Mouse (Mus musculus) midbrain, embryonic 14.5 days (tissue): Measurements from ENCODE around the gene Depp1. TPM values are rescaled to one million over a fixed set of nuclear protein-coding genes. Genes with fewer than 3 reads are reported as not detected.
A peak's percentile ranks its signal among the peaks of the same experiment; 100 is the strongest.

Experiments
- ATAC-seq: fragments of 200-750 bp; cut with Nextera tagmentation; 2 replicates; pipeline ENCODE4 v1.8.0; 2017; ENCODE audit warnings: moderate number of reproducible peaks, moderate library complexity; ENCODE audit not compliant: low FRiP score, low TSS enrichment
- DNase-seq: peaks from one replicate; pipeline ENCODE4 v3.0.0-alpha.2; 2015
- H3K27ac ChIP-seq: fragments of 300-500 bp; sonication (generic); replicated peaks from 2 replicates; pipeline ENCODE4 v1.5.1; 2014; ENCODE audit warnings: mild to moderate bottlenecking, low read depth, low read length, moderate library complexity
- H3K27me3 ChIP-seq: fragments of 300-500 bp; sonication (generic); 2 replicates; pipeline ENCODE4 v1.6.1; 2014; ENCODE audit warnings: low read length, control low read depth, mixed read lengths; ENCODE audit not compliant: control insufficient read depth, insufficient read depth
- H3K36me3 ChIP-seq: fragments of 300-500 bp; sonication (generic); 2 replicates; pipeline ENCODE4 v1.6.1; 2014; ENCODE audit warnings: low read length, control low read depth; ENCODE audit not compliant: control insufficient read depth, insufficient read depth
- H3K4me1 ChIP-seq: fragments of 300-500 bp; sonication (generic); 2 replicates; pipeline ENCODE4 v1.6.1; 2014; ENCODE audit warnings: mild to moderate bottlenecking, antibody characterized with exemption, low read length, control low read depth; ENCODE audit not compliant: control insufficient read depth, insufficient read depth
- H3K4me2 ChIP-seq: fragments of 300-500 bp; sonication (generic); 2 replicates; pipeline ENCODE4 v1.6.1; 2014; ENCODE audit warnings: mild to moderate bottlenecking, low read length, moderate library complexity
- H3K4me3 ChIP-seq: fragments of 300-500 bp; sonication (generic); replicated peaks from 2 replicates; pipeline ENCODE4 v1.5.1; 2014; ENCODE audit warnings: low read depth, low read length
- H3K9ac ChIP-seq: fragments of 300-500 bp; sonication (generic); replicated peaks from 2 replicates; pipeline ENCODE4 v1.6.1; 2014; ENCODE audit warnings: mild to moderate bottlenecking, low read length, moderate library complexity
- H3K9me3 ChIP-seq: fragments of 300-500 bp; sonication (generic); 2 replicates; pipeline ENCODE4 v1.6.1; 2016; ENCODE audit warnings: low read length, control low read depth, mixed read lengths; ENCODE audit not compliant: control insufficient read depth
- WGBS: fragments of 180-500 bp; shearing (Covaris S2); extraction: QIAGEN DNeasy Blood & Tissue Kit; methylation state at CpG from one replicate; pipeline ENCODE4 v1.1.7; 2014; 5-methylcytosine and 5-hydroxymethylcytosine counted together
- microRNA-seq: library from miRNA; unstranded; fragments of <30 nt; microRNA quantifications from one replicate; pipeline ENCODE4, GENCODE M21; 2016
- polyA plus RNA-seq: library from polyadenylated mRNA; unstranded; fragments of >200 nt; fragmentation: Nextera tagmentation; extraction: Ambion mirVana; gene quantifications from 2 replicates; pipeline ENCODE4 v1.2.1, GENCODE M21; 2014

Gene Depp1
- polyA plus RNA-seq, 1 experiment from 2014 or later, result 7.3 TPM

DNA sequence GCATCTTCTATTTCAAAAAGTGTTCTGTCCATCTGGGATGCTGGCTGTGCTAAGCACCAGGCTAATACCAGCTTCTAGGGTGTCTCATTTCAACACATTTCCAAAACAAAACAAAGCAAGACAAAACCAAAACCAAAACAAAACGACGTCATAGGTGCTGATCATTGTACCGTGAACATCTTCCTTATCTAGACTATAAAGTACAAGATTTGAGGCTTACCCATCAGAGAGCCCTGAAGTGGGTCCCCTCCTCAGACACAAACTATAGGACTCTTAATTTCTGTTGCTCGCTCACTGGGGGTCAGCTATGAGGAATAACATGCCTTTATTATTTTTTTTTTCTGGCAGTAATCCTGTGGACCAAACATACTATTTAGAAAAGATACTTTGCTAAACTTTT, 43.2 kb downstream of the Depp1 start:
- DNase-seq, result no peak
- Histone ChIP-seq H3K27me3 (no peaks in the 10 kb centered on the region), H3K36me3 (no peaks in the 10 kb centered on the region), H3K4me2 (no peak overlapping the region), H3K27ac (no peak overlapping the region), H3K9me3 (no peaks in the 10 kb centered on the region), H3K4me1 (no peaks in the 10 kb centered on the region), H3K4me3 (no peak overlapping the region), H3K9ac (no peak overlapping the region)
- 87% methylated on average over 4 of the region's 4 CpGs for WGBS
- no peak for ATAC-seq

- WGBS, result 83% methylated on average over 3 of the region's 3 CpGs
- ATAC-seq (no peak), DNase-seq (no peak)
- no peaks in the 10 kb centered on the region for H3K9me3 ChIP-seq
- H3K27ac ChIP-seq, result no peak overlapping the region
- H3K36me3 ChIP-seq, result no peaks in the 10 kb centered on the region
- no peaks in the 10 kb centered on the region for H3K27me3 ChIP-seq
- no peaks in the 10 kb centered on the region for H3K4me1 ChIP-seq
- no peak overlapping the region for H3K4me3 ChIP-seq
- no peak overlapping the region for H3K4me2 ChIP-seq
- H3K9ac ChIP-seq, result no peak overlapping the region
Observed at GRCm38 (mm10) chr6:116694346-116694745, 43.9 kb downstream of the Depp1 start.

GRCm38 (mm10) chr6:116697413-116697812, 47.0 kb downstream of the Depp1 start:
- peak; percentile 20 for DNase-seq
- no peaks in the 10 kb centered on the region for H3K36me3 ChIP-seq
- no peaks in the 10 kb centered on the region for H3K4me1 ChIP-seq
- H3K4me2 ChIP-seq, result no peak overlapping the region
- H3K9ac ChIP-seq, result no peak overlapping the region
- no peak for ATAC-seq
- no peaks in the 10 kb centered on the region for H3K9me3 ChIP-seq
- H3K4me3 ChIP-seq, result no peak overlapping the region
- H3K27me3 ChIP-seq, result no peaks in the 10 kb centered on the region
- no peak overlapping the region for H3K27ac ChIP-seq
- WGBS, result 41% methylated on average over 2 of the region's 2 CpGs

DNA sequence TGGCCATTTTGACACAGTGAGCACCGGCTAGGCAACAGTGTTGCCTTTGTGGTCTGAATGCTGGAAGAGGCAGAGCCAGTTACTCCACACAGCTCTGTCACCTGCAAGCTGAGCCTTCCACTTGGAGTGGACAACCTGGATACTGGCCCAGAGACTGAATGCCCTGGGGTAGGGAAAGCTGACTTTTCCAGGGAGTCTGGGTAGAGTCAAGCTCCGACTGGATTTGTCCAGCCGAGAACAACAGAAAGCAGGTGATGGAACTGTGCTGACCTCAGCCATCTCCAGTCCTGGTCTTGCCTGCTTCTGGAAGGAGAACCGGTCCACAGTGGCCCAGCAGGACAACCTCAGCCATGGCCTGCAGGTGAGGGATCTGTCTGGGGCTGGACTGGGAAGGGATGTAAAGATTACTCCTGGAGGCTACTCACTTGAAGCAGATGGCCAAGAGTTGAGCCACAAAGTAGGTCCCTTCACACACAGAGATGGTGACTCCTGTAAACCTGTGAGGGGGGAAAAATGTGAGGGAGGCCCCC, 47.6 kb downstream of the Depp1 start:
- DNase-seq (no peak), ATAC-seq (0 out of 2 replicates have a peak, but pooled peaks have one; percentile 14)
- no peaks in the 10 kb centered on the region for H3K36me3 ChIP-seq
- H3K4me3 ChIP-seq, result no peak overlapping the region
- no peaks in the 10 kb centered on the region for H3K9me3 ChIP-seq
- H3K9ac ChIP-seq, result no peak overlapping the region
- 91% methylated on average over 4 of the region's 4 CpGs for WGBS
- H3K4me1 ChIP-seq, result no peaks in the 10 kb centered on the region
- H3K27me3 ChIP-seq, result no peaks in the 10 kb centered on the region
- H3K4me2 ChIP-seq, result no peak overlapping the region
- no peak overlapping the region for H3K27ac ChIP-seq

- Histone ChIP-seq H3K9ac (no peak overlapping the region), H3K27ac (no peak overlapping the region), H3K4me1 (no peaks in the 10 kb centered on the region), H3K4me3 (no peak overlapping the region), H3K36me3 (no peaks in the 10 kb centered on the region), H3K9me3 (no peaks in the 10 kb centered on the region), H3K4me2 (no peak overlapping the region), H3K27me3 (no peaks in the 10 kb centered on the region)
- DNase-seq (no peak), ATAC-seq (no peak)
Observed at GRCm38 (mm10) chr6:116700821-116701220, 50.4 kb downstream of the Depp1 start.

Small RNA genes lying within 50 kb of the gene (microRNA-seq; reads per million reads assigned to microRNA genes)
- gene Mir7043, result 2.1 reads per million, percentile 12 among the genes with 10 or more reads in this experiment

Other genes with a start within 250 kb of the Depp1 start
- 0.36 and 0.38 TPM in 2 replicates for gene Alox5, start 189.4 kb upstream of the Depp1 start, polyA plus RNA-seq
- gene Olfr211, start 161.5 kb upstream of the Depp1 start, polyA plus RNA-seq, result not detected in 2 replicates
- not detected in 2 replicates for gene Olfr212, start 144.1 kb upstream of the Depp1 start, polyA plus RNA-seq
- gene Olfr213, start 112.2 kb upstream of the Depp1 start, polyA plus RNA-seq, result not detected in 2 replicates
- gene Gm5580, start 99.5 kb upstream of the Depp1 start, polyA plus RNA-seq, result 0.31 and 0.58 TPM in 2 replicates
- gene Olfr214, start 96.4 kb upstream of the Depp1 start, polyA plus RNA-seq, result not detected in 2 replicates
- not detected in 2 replicates for gene Olfr215, start 66.4 kb upstream of the Depp1 start, polyA plus RNA-seq
- gene Zfp422, start 21.6 kb upstream of the Depp1 start, polyA plus RNA-seq, result 163 and 207 TPM in 2 replicates
- 13.7 and 19.4 TPM in 2 replicates for gene Rassf4, start 23.3 kb downstream of the Depp1 start, polyA plus RNA-seq
- gene Tmem72, start 66.3 kb downstream of the Depp1 start, polyA plus RNA-seq, result 0.07 and 0.14 TPM in 2 replicates